Mouse (Mus musculus): Measurements from ENCODE around the gene Samd11.

Samd11 gene

GRCm38 (mm10) chr4:156255078-156255839 is at the start of gene Samd11:
Samd11 (minus strand) TSS chr4:156255657.
- DNase-seq (ENCODE audit: low spot score in 2 of 2) = no peak

GRCm38 (mm10) chr4:156254361-156255077 is 938 bp downstream of the Samd11 start:
- no peak for DNase-seq (ENCODE audit: low spot score in 2 of 2)

GRCm38 (mm10) chr4:156253043-156253442 is 2.4 kb downstream of the Samd11 start:
- no peak for DNase-seq (ENCODE audit: low spot score in 2 of 2)

DNA sequence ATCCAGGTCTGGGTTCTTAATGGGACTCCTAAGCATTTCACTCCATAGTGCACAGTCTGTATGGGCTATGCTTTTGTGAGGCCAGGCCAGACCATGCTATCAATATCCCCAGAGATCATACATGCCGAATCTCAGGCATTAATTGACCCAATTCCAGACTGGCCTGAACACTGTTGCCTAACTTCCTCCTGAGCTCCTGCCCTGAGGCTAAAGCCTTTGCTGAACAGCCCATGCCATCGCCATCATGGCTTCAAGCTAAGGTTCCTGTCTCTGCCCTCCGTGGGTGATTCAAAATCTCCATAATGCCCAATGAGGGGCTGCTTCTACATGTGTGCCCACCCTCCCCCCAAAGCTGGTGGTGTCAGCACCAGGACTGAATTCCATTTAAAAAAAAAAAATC is 2.8 kb downstream of the Samd11 start:
- no peak for DNase-seq (ENCODE audit: low spot score in 2 of 2)

GRCm38 (mm10) chr4:156252140-156252539 is 3.3 kb downstream of the Samd11 start:
- no peak for DNase-seq (ENCODE audit: low spot score in 2 of 2)

DNA sequence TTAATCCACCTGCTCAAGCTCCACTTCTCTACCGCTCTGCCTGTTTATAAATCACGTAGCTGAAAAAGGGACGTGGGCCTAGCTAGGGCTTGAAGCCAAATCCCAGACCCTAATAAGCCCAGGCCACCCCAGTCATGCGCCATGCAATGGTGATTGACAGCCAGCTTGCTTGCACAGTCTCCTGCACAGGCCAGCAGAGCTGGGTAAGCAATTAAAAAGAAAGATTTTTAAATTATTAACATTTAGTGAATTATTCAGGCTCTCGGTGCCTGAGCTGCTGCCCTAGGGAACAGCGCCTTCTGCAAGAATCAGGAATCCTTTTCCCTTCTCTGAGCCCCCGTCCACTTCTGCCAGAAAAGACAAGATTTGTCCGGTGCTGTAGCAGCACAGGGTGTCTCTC is 4.4 kb downstream of the Samd11 start:
- DNase-seq (ENCODE audit: low spot score in 2 of 2) = no peak

GRCm38 (mm10) chr4:156249567-156249966 is 5.9 kb downstream of the Samd11 start:
- DNase-seq (ENCODE audit: low spot score in 2 of 2) = no peak

- no peak for DNase-seq (ENCODE audit: low spot score in 2 of 2)
Observed at GRCm38 (mm10) chr4:156236651-156237447, 18.6 kb downstream of the Samd11 start.

GRCm38 (mm10) chr4:156235808-156236533 is 19.5 kb downstream of the Samd11 start, which contains the start of gene Noc2l:
Noc2l (plus strand) TSS chr4:156236010.
- DNase-seq (ENCODE audit: low spot score in 2 of 2) = peak; percentile 77 to 83

GRCm38 (mm10) chr4:156235360-156235770 is 20.1 kb downstream of the Samd11 start:
- DNase-seq (ENCODE audit: low spot score in 2 of 2) = no peak

DNA sequence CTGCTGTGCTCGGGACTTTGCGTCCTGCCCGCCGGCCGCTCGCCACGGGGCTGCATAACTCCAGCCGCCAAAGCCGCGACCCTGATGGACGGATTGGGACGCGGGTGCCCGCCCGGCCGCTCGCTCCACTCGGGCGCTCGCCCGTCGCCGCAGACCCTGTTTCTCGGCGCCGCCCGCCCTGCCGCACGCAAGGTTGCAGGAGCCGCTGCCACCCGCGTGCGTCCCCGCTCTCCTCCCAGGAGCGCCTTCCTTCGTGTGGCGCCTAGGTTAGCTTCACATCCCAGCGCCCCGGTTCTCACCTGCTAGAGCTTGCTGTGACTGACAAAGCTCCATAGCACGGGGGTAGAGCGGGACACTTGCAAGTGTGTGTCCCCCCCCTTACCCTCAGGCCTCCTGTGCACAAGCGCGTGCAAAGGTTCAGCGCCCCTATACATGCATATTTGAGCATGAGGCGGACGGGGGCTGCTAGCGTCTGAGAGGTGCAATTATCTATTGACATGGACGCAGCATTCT is 20.7 kb downstream of the Samd11 start, which contains the start of gene Plekhn1:
TSS of gene Plekhn1 (minus strand) at position 157 of the 513 bp plus-strand sequence.
- DNase-seq (ENCODE audit: low spot score in 2 of 2) = peak in 1 of 2 experiments; percentile 58

GRCm38 (mm10) chr4:156234021-156234501 is 21.4 kb downstream of the Samd11 start:
- no peak for DNase-seq (ENCODE audit: low spot score in 2 of 2)

DNA sequence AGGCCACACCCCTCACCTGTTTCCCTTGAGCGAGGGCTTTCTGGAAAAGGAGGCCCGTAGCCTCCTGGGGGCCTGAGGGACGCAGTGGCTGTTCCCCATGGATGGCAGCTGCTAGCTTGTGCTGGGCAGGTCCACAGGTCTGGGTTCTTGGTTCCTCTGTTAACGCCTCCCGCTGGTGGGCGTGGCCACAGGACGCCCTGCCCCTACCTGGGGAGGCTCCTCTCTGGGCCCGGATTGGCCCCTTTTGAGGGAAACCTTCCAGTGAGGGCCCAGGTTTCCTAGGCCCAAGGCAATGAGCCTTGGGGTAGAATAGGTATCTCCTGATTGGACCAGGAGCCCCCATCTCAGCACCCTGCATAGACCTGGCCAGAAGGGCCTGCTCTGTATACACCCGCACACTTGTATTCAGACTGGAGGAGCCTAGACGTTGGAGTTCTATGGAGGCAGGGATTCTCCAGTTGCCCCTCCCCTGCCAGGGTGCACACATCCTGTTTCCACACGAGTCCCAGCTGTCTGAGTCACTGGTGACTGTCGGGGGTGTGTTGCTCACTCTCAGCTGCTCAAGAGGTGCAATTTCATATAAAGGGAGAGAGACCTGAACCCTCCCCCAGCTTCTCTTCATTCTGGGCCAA is 26.9 kb downstream of the Samd11 start:
- no peak for DNase-seq (ENCODE audit: low spot score in 2 of 2)

GRCm38 (mm10) chr4:156227752-156228392 is 27.6 kb downstream of the Samd11 start:
- DNase-seq (ENCODE audit: low spot score in 2 of 2) = no peak

DNA sequence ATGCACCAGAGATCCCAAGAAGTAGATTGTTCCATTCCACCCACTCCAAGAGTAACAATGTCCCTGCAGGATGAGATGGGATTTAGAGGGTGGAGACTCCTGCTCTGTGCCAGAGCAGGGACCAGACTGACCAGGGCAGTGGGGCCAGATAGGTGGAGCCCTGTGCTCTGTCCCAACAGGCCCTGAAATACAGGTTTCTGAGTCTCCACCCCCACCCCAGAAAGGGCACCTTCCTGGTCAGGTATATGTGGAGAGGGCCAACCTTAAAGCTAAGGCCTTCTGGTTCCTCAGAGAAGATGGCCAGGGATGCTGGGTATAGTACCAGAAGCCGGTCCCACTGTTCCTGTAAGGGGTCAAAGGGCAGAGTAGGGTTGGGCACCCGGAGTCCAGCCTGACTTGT is 31.2 kb downstream of the Samd11 start:
- no peak for DNase-seq (ENCODE audit: low spot score in 2 of 2)

DNA sequence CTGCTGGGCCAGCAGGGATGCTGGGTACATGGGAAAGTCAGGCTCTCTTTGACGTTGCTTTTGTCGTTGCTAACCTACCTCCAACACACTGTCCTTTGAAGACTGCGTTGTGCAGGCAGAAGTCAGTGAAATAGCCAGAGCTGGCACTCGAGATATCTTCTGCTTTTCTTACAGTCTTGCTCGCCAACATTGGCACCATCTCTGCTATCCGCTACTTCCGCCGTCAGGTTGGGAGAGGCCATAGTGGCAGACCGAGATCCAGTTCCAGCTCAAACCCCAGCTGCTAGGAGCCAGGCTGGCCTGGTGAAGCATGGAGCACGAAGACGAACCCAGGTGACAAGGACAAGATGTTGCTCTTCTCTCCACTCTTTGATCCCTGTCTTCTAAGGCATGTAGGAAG is 35.5 kb downstream of the Samd11 start:
- no peak for DNase-seq (ENCODE audit: low spot score in 2 of 2)

- no peak for DNase-seq (ENCODE audit: low spot score in 2 of 2)
Observed at GRCm38 (mm10) chr4:156217838-156218237, 37.6 kb downstream of the Samd11 start.

- no peak for DNase-seq (ENCODE audit: low spot score in 2 of 2)
Observed at GRCm38 (mm10) chr4:156217022-156217669, 38.3 kb downstream of the Samd11 start.

DNA sequence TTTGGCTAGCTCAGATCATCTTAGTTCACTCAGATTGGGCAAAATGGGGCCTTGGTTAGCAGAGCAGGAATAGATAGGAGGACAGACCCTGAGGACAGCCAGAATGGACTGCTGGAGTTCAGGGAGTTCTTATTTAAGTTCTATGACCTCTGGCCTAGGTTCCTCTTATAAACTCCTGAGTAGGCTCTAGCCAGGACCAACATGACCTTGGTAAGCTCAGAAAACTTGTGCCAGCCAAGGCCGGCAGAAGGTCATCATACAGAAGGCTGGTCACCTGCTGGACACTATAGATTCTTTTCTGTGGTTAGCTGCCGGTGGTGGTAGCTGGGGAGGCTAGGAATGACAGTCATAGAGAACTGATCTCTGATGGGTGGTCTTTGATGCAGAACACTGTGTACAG is 39.3 kb downstream of the Samd11 start:
- no peak for DNase-seq (ENCODE audit: low spot score in 2 of 2)

DNA sequence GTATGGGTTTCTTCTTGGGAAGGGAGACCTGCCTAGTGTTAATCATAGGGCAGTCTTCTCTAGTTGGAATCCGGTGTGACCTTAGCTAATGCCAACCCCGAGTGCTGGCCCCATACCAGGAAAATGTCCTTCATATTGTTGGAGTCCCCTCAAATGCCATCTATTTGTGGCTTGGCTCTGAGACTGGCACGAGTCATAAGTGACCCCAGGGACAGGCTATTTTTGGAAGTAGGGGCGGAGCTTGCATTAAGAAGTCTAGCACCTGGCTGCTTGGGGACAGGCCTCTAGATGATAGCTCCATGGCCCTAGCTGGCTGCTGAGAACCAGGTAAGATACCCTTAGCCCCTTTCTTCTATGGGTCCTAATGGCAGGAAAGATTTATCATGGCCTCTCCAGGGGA is 39.8 kb downstream of the Samd11 start, which contains the start of gene Perm1:
TSS of gene Perm1 (plus strand) at position 220 of the 400 bp plus-strand sequence.
- no peak for DNase-seq (ENCODE audit: low spot score in 2 of 2)
